In the genomic region with DNA sequence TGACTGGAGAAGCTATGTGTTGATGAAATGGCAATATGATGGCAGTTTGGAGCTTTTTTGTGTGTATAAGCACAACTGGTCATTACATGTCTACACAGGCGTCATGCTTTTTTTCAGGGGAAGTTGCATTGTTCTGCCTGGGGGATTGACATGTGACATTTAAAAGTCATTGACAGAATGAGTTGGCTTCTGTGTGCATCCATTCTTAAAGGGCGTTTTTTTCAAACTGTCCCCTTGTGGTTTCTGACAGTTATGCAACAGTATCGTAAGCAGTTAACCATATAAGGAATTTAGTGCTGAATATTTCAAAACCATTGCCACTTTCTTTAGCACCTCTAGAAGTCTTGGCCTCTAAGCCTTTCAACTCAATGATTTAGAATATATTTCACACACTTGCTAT, we compare ENCODE assay signal across 17 mouse cellular contexts.
"Had no signal": no experiment of that assay in that cellular context is flagged by ENCODE, and none has a peak within 500 bp of the region (broad histone marks: within the 10 kb centered on the region; RNA-seq: fewer than 3 reads in every experiment).

No protein-coding gene starts in this region.

- DNase-seq: lung, adult 18-20 months; lung, embryonic 14.5 days; lung, postnatal 10 days; lung, postnatal 4 days; midbrain, embryonic 14.5 days; right cerebral cortex, postnatal 14 days; thymus, adult 2 months; thymus, postnatal 25 days; thymus, postnatal 4 days had no signal

- H3K9me3 ChIP-seq: midbrain, embryonic 10.5 days; midbrain, embryonic 12.5 days; neural tube, embryonic 13.5 days; neural tube, embryonic 15.5 days; stomach, embryonic 15.5 days had no signal

- H3K27me3 ChIP-seq: midbrain, embryonic 12.5 days; neural tube, embryonic 13.5 days; neural tube, embryonic 15.5 days; stomach, embryonic 15.5 days had no signal

- H3K9ac ChIP-seq: lung, embryonic 14.5 days; midbrain, embryonic 12.5 days; neural tube, embryonic 13.5 days; neural tube, embryonic 15.5 days; stomach, embryonic 15.5 days had no signal

- ATAC-seq: midbrain, embryonic 16.5 days had no signal

- H3K4me2 ChIP-seq: lung, embryonic 14.5 days; midbrain, embryonic 12.5 days; neural tube, embryonic 13.5 days; neural tube, embryonic 15.5 days; stomach, embryonic 15.5 days had no signal

- H3K36me3 ChIP-seq: midbrain, embryonic 10.5 days; midbrain, embryonic 12.5 days; neural tube, embryonic 13.5 days; neural tube, embryonic 15.5 days; stomach, embryonic 15.5 days had no signal

- H3K4me1 ChIP-seq: midbrain, embryonic 10.5 days; midbrain, embryonic 12.5 days; stomach, embryonic 15.5 days had no signal

- H3K4me3 ChIP-seq: midbrain, embryonic 10.5 days; midbrain, embryonic 12.5 days; myocyte; neural tube, embryonic 13.5 days; neural tube, embryonic 15.5 days; stomach, embryonic 15.5 days had no signal

- H3K27ac ChIP-seq: midbrain, embryonic 10.5 days; midbrain, embryonic 12.5 days; neural tube, embryonic 13.5 days; neural tube, embryonic 15.5 days; stomach, embryonic 15.5 days; stomach, postnatal 0 days had no signal
